Comparison of ENCODE assay signal across 9 mouse cellular contexts in the genomic region with DNA sequence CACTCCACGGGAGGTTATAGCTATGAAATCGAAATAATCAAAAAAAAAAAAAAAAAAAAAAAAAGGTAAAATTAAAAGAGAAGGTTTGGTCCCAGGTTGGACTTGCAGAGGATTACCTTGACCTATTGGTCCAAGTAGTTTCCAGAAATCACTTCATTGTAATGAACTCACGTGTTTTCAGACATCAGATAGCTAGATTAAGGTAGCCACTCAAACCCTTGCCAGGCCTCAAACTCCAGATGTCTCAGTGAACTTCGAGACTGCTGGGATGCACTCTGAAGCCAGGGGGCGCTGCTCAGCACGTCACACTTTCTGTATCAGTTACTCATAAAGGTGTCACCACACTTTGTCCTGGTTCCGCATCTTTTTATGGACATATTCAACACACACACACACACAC. TPM values are rescaled to one million over a fixed set of nuclear protein-coding genes. Genes with fewer than 3 reads are reported as not detected.
DNase-seq lines count a peak whose midpoint lies in the region; ATAC-seq and TF ChIP-seq lines count a peak whose summit lies in the region.
"Had no signal": no experiment of that assay in that cellular context is flagged by ENCODE, and none has a peak within 500 bp of the region (broad histone marks: within the 10 kb centered on the region; RNA-seq: fewer than 3 reads in every experiment).

No protein-coding gene starts in this region.

- no peaks in the 10 kb centered on the region for H3K36me3 ChIP-seq in forebrain, postnatal 0 days (ENCODE audit: insufficient read depth)
- H3K36me3 ChIP-seq in forebrain, embryonic 16.5 days (ENCODE audit: control insufficient read depth, insufficient read depth) = no peaks in the 10 kb centered on the region
- no peaks in the 10 kb centered on the region for H3K36me3 ChIP-seq in lung, postnatal 0 days (ENCODE audit: insufficient read depth, low read length)

- no peak overlapping the region for H3K27ac ChIP-seq in forebrain, postnatal 0 days (ENCODE audit: low read depth, low read length)
- no peak overlapping the region for H3K27ac ChIP-seq in forebrain, embryonic 16.5 days (ENCODE audit: low read length)
- no peak overlapping the region for H3K27ac ChIP-seq in lung, postnatal 0 days (ENCODE audit: low read length)

- peak; percentile 39; the same call in 1 of the 2 replicates for TF ChIP-seq CTCF in forebrain, postnatal 0 days (IDR thresholded peaks at IDR 0.05; ENCODE audit: low read depth)
- TF ChIP-seq CTCF in lung, postnatal 0 days (IDR thresholded peaks at IDR 0.05) = peak; percentile 61

- H3K4me3 ChIP-seq in forebrain, postnatal 0 days (ENCODE audit: low read depth, low read length) = no peak overlapping the region
- no peak overlapping the region for H3K4me3 ChIP-seq in forebrain, embryonic 16.5 days (replicated peaks; ENCODE audit: low read length)
- no peak overlapping the region for H3K4me3 ChIP-seq in lung, postnatal 0 days (ENCODE audit: low read depth, low read length)

- H3K27me3 ChIP-seq in forebrain, postnatal 0 days (ENCODE audit: insufficient read depth, low read length) = no peaks in the 10 kb centered on the region
- no peaks in the 10 kb centered on the region for H3K27me3 ChIP-seq in forebrain, embryonic 16.5 days (replicated peaks; ENCODE audit: control insufficient read depth, insufficient read depth, low read length)
- no peaks in the 10 kb centered on the region for H3K27me3 ChIP-seq in lung, postnatal 0 days (replicated peaks; ENCODE audit: insufficient read depth, low read length)

- no peaks in the 10 kb centered on the region for H3K9me3 ChIP-seq in forebrain, postnatal 0 days (ENCODE audit: low read length)
- no peaks in the 10 kb centered on the region for H3K9me3 ChIP-seq in forebrain, embryonic 16.5 days (ENCODE audit: control insufficient read depth, low read length)
- H3K9me3 ChIP-seq in lung, postnatal 0 days (ENCODE audit: low read length) = no peaks in the 10 kb centered on the region

- H3K9ac ChIP-seq in forebrain, postnatal 0 days = no peak overlapping the region
- H3K9ac ChIP-seq in forebrain, embryonic 16.5 days (replicated peaks; ENCODE audit: low read depth, low read length) = no peak overlapping the region
- no peak overlapping the region for H3K9ac ChIP-seq in lung, postnatal 0 days (replicated peaks; ENCODE audit: low read depth)

- 54% methylated on average over 7 of the region's 7 CpGs for WGBS in forebrain, postnatal 0 days
- 60% methylated on average over 7 of the region's 7 CpGs for WGBS in forebrain, embryonic 16.5 days
- 53% methylated on average over 7 of the region's 7 CpGs for WGBS in lung, postnatal 0 days

- H3K4me1 ChIP-seq in forebrain, postnatal 0 days (ENCODE audit: insufficient read depth) = no peaks in the 10 kb centered on the region
- H3K4me1 ChIP-seq in forebrain, embryonic 16.5 days (replicated peaks; ENCODE audit: control insufficient read depth, insufficient read depth, low read length) = no peaks in the 10 kb centered on the region
- H3K4me1 ChIP-seq in lung, postnatal 0 days (ENCODE audit: insufficient read depth, low read depth, low read length) = no peaks in the 10 kb centered on the region

- ATAC-seq in forebrain, postnatal 0 days = no peak
- no peak for ATAC-seq in forebrain, embryonic 16.5 days
- no peak for ATAC-seq in lung, postnatal 0 days

- no peak for DNase-seq in forebrain, postnatal 0 days
- peak; percentile 68 for DNase-seq in 416B (ENCODE audit: low read depth)
- DNase-seq in adrenal gland, postnatal 25 days = peak; percentile 38
- DNase-seq in lung, postnatal 0 days (ENCODE audit: low spot score) = no peak
- DNase-seq in thymus, postnatal 36 days = peak; percentile 56 to 62
- DNase-seq in left cerebral cortex, postnatal 14 days (ENCODE audit: low spot score in 2 of 2) = no peak
- DNase-seq in cerebellum, adult 11-12 months = no peak

- no peak for TF ChIP-seq EP300 in lung, postnatal 0 days (IDR thresholded peaks at IDR 0.05)

- intact Hi-C loops in left cerebral cortex, postnatal 14 days (cut with DNase I) = no loop called here

- no peak overlapping the region for H3K4me2 ChIP-seq in forebrain, postnatal 0 days (ENCODE audit: low read depth)
- no peak overlapping the region for H3K4me2 ChIP-seq in forebrain, embryonic 16.5 days (ENCODE audit: low read length)
- H3K4me2 ChIP-seq in lung, postnatal 0 days (replicated peaks; ENCODE audit: low read depth, low read length) = no peak overlapping the region

RNA-seq across cellular contexts. Expression of gene Srsf5, which starts 27.5 kb away (rescaled TPM):
- total RNA-seq in forebrain, postnatal 0 days (2014; rRNA removed) = 344 and 488 TPM in 2 replicates
- polyA plus RNA-seq in forebrain, postnatal 0 days (2015; fragmentation: Nextera tagmentation; extraction: Ambion mirVana) = 488 and 529 TPM in 2 replicates
- 478 and 525 TPM in 2 replicates for polyA plus RNA-seq in forebrain, embryonic 16.5 days (2015; fragmentation: Nextera tagmentation; extraction: Ambion mirVana)
- total RNA-seq in adrenal gland, postnatal 25 days (2021) = 378 and 500 TPM in 2 replicates
- 442 and 529 TPM in 2 replicates for polyA plus RNA-seq in lung, postnatal 0 days (2015; fragmentation: Nextera tagmentation; extraction: Ambion mirVana)
- 100 to 1,000 TPM; 314 to 326 TPM for total RNA-seq in left cerebral cortex, postnatal 14 days (2021)

RNA-seq across cellular contexts. Expression of gene Slc10a1, which starts 50.7 kb away (rescaled TPM):
- not detected in 2 replicates for total RNA-seq in forebrain, postnatal 0 days (2014; rRNA removed)
- not detected in 2 replicates for polyA plus RNA-seq in forebrain, postnatal 0 days (2015; fragmentation: Nextera tagmentation; extraction: Ambion mirVana)
- polyA plus RNA-seq in forebrain, embryonic 16.5 days (2015; fragmentation: Nextera tagmentation; extraction: Ambion mirVana) = 0.39 and 0.58 TPM in 2 replicates
- total RNA-seq in adrenal gland, postnatal 25 days (2021) = 6.0 TPM in 1 of 2 replicates, not detected in the other
- 0.47 and 0.57 TPM in 2 replicates for polyA plus RNA-seq in lung, postnatal 0 days (2015; fragmentation: Nextera tagmentation; extraction: Ambion mirVana)
- not detected for total RNA-seq in left cerebral cortex, postnatal 14 days (2021)
- total RNA-seq: heart, postnatal 36 days had no signal

Comparison
In these comparisons a context has a peak if more than half of its experiments do, and no peak if none do; other contexts are left out.
1. DNase-seq: peak in 416B (single experiment), adrenal gland, postnatal 25 days (single experiment) and thymus, postnatal 36 days (2 of 2); none in forebrain, postnatal 0 days (single experiment), lung, postnatal 0 days (single experiment), left cerebral cortex, postnatal 14 days (0 of 2) and cerebellum, adult 11-12 months (single experiment).